13 mouse cellular contexts compared by ENCODE assay signal in the genomic region with DNA sequence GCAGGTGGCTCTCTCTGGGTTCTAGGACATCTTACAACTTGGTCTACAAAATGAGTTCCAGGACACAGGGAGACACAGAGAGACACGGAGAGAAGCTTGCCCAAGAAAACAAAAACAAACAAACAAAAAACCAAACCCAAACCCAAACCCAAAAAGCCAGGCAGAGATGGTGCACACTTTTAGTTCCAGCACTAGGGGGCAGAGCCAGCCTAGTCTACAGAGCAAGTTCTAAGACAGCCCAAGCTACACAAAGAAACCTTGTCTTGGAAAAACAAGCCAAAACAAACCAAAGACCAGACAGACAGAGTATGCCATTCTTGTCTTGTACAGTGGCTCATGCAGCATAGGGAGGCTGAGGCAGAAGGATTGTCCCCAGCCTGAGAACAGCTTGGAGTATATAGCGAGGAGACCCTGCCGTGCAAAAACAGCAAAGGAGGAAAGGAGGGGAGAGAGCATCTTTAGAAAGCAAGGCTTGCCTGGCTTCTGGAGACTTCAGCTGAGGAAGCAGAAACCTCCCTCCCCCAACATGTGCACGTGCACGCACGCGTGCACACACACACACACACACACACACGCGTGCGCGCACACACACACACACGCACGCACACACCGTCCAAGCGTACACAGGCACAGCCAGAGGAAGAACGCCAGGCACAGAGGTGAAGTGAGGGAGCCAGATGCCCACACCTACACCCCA. TPM values are rescaled to one million over a fixed set of nuclear protein-coding genes. Genes with fewer than 3 reads are reported as not detected.
DNase-seq lines count a peak whose midpoint lies in the region; ATAC-seq and TF ChIP-seq lines count a peak whose summit lies in the region.
"Had no signal": no experiment of that assay in that cellular context is flagged by ENCODE, and none has a peak within 500 bp of the region (broad histone marks: within the 10 kb centered on the region; RNA-seq: fewer than 3 reads in every experiment).

No protein-coding gene starts in this region.

- peak; percentile 58 for TF ChIP-seq CTCF in left cerebral cortex, adult 2 months (IDR thresholded peaks at IDR 0.05)

- DNase-seq in forebrain, embryonic 11.5 days (ENCODE audit: low spot score), result no peak
- DNase-seq in left cerebral cortex, adult 2 months (ENCODE audit: extremely low spot score in 1 of 2, low spot score in 2 of 2), result no peak
- no peak for DNase-seq in left cerebral cortex, postnatal 10 days (ENCODE audit: extremely low spot score in 1 of 2, low spot score in 2 of 2)
- DNase-seq in 416B (ENCODE audit: low read depth) (peak; percentile 66), ZHBTc4 (ENCODE audit: low read depth, low spot score) (peak; percentile 66)
- no peak for DNase-seq in urinary bladder, postnatal 10 days (ENCODE audit: low spot score)
- DNase-seq: adrenal gland, postnatal 25 days; left cerebral cortex, postnatal 4 days had no signal

- intact Hi-C loops in left cerebral cortex, adult 2 months (cut with DNase I), result no loop called here
- intact Hi-C loops in left cerebral cortex, postnatal 10 days (cut with DNase I), result no loop called here

- peaks cover 17% of the 10 kb centered on the region for H3K4me1 ChIP-seq in forebrain, embryonic 13.5 days
- H3K4me1 ChIP-seq in forebrain, embryonic 11.5 days (replicated peaks; ENCODE audit: control insufficient read depth, insufficient read depth, low read length), result peaks cover 9% of the 10 kb centered on the region

- no peaks in the 10 kb centered on the region for H3K9me3 ChIP-seq in forebrain, embryonic 13.5 days (replicated peaks)
- no peaks in the 10 kb centered on the region for H3K9me3 ChIP-seq in forebrain, embryonic 11.5 days (ENCODE audit: control insufficient read depth, low read length)
- H3K9me3 ChIP-seq: heart, embryonic 12.5 days; kidney, embryonic 15.5 days had no signal

- no peak for ATAC-seq in forebrain, embryonic 13.5 days
- ATAC-seq in forebrain, embryonic 11.5 days (replicated peaks; ENCODE audit: low FRiP score), result no peak
- ATAC-seq in frontal cortex, adult (ENCODE audit: low TSS enrichment), result no peak

- H3K9ac ChIP-seq in forebrain, embryonic 13.5 days, result no peak overlapping the region
- no peak overlapping the region for H3K9ac ChIP-seq in forebrain, embryonic 11.5 days (ENCODE audit: low read length)
- H3K9ac ChIP-seq: heart, embryonic 12.5 days; kidney, embryonic 15.5 days had no signal

- no peaks in the 10 kb centered on the region for H3K27me3 ChIP-seq in forebrain, embryonic 13.5 days
- no peaks in the 10 kb centered on the region for H3K27me3 ChIP-seq in forebrain, embryonic 11.5 days (ENCODE audit: control insufficient read depth, insufficient read depth, low read length)
- H3K27me3 ChIP-seq: heart, embryonic 12.5 days; kidney, embryonic 15.5 days had no signal

- no peak overlapping the region for H3K4me2 ChIP-seq in forebrain, embryonic 13.5 days
- H3K4me2 ChIP-seq in forebrain, embryonic 11.5 days (ENCODE audit: low read depth, low read length, severe bottlenecking), result no peak overlapping the region
- H3K4me2 ChIP-seq: heart, embryonic 12.5 days; kidney, embryonic 15.5 days had no signal

- 94% methylated on average over 16 of the region's 16 CpGs for WGBS in forebrain, embryonic 13.5 days
- WGBS in forebrain, embryonic 11.5 days, result 94% methylated on average over 16 of the region's 16 CpGs

- no peak overlapping the region for H3K4me3 ChIP-seq in forebrain, embryonic 13.5 days
- H3K4me3 ChIP-seq in forebrain, embryonic 11.5 days (ENCODE audit: low read depth, low read length), result no peak overlapping the region
- H3K4me3 ChIP-seq in left cerebral cortex, adult 2 months, result no peak overlapping the region
- H3K4me3 ChIP-seq: heart, embryonic 12.5 days; kidney, embryonic 15.5 days had no signal

- H3K36me3 ChIP-seq in forebrain, embryonic 13.5 days (ENCODE audit: poor library complexity, severe bottlenecking), result peaks cover 55% of the 10 kb centered on the region
- peaks cover 12% of the 10 kb centered on the region; the same call in 1 of the 2 replicates for H3K36me3 ChIP-seq in forebrain, embryonic 11.5 days (ENCODE audit: control insufficient read depth, insufficient read depth, low read length)

- H3K27ac ChIP-seq in forebrain, embryonic 13.5 days, result 0 out of 2 replicates have a peak overlapping the region, but pooled peaks have one; percentile 59
- H3K27ac ChIP-seq in forebrain, embryonic 11.5 days (ENCODE audit: low read depth, low read length), result no peak overlapping the region
- no peak overlapping the region for H3K27ac ChIP-seq in left cerebral cortex, adult 2 months
- H3K27ac ChIP-seq: kidney, embryonic 15.5 days had no signal

RNA-seq across cellular contexts. Expression of gene Alkbh6, which starts 2.3 kb away (rescaled TPM):
- 101 and 102 TPM in 2 replicates for polyA plus RNA-seq in forebrain, embryonic 13.5 days (2015; fragmentation: Nextera tagmentation; extraction: Ambion mirVana)
- 71.3 and 83.8 TPM in 2 replicates for polyA plus RNA-seq in forebrain, embryonic 11.5 days (2014; fragmentation: Nextera tagmentation; extraction: Ambion mirVana)
- total RNA-seq in left cerebral cortex, adult 2 months (2021), result 10 to 100 TPM; 65.7 to 71.4 TPM
- total RNA-seq in left cerebral cortex, postnatal 10 days (2021), result 10 to 100 TPM; 45.9 to 47.5 TPM

RNA-seq across cellular contexts. Expression of gene Syne4, which starts 8.4 kb away (rescaled TPM):
- polyA plus RNA-seq in forebrain, embryonic 13.5 days (2015; fragmentation: Nextera tagmentation; extraction: Ambion mirVana), result 9.2 and 12.7 TPM in 2 replicates
- polyA plus RNA-seq in forebrain, embryonic 11.5 days (2014; fragmentation: Nextera tagmentation; extraction: Ambion mirVana), result 29.2 and 30.2 TPM in 2 replicates
- 10 to 100 TPM in 1 of 2 experiments, 1 to 10 TPM in 1; 8.8 to 19.2 TPM for total RNA-seq in left cerebral cortex, adult 2 months (2021)
- total RNA-seq in left cerebral cortex, postnatal 10 days (2021), result 1 to 10 TPM; 5.4 to 7.5 TPM
- total RNA-seq: megakaryocyte-erythroid progenitor cell, adult 5-6 weeks had no signal

RNA-seq across cellular contexts. Expression of gene Clip3, which starts 14.7 kb away (rescaled TPM):
- polyA plus RNA-seq in forebrain, embryonic 13.5 days (2015; fragmentation: Nextera tagmentation; extraction: Ambion mirVana), result 88.8 and 91.4 TPM in 2 replicates
- polyA plus RNA-seq in forebrain, embryonic 11.5 days (2014; fragmentation: Nextera tagmentation; extraction: Ambion mirVana), result 98.8 and 110 TPM in 2 replicates
- total RNA-seq in left cerebral cortex, adult 2 months (2021), result 100 to 1,000 TPM; 488 to 492 TPM
- total RNA-seq in left cerebral cortex, postnatal 10 days (2021), result 100 to 1,000 TPM; 495 to 497 TPM
- total RNA-seq: megakaryocyte-erythroid progenitor cell, adult 5-6 weeks had no signal

RNA-seq across cellular contexts. Expression of gene E130208F15Rik, which starts 15.3 kb away (rescaled TPM):
- not detected in 2 replicates for polyA plus RNA-seq in forebrain, embryonic 13.5 days (2015; fragmentation: Nextera tagmentation; extraction: Ambion mirVana)
- not detected in 2 replicates for polyA plus RNA-seq in forebrain, embryonic 11.5 days (2014; fragmentation: Nextera tagmentation; extraction: Ambion mirVana)
- under 1 TPM in 1 of 2 experiments, not detected in 1; 0.66 TPM for total RNA-seq in left cerebral cortex, adult 2 months (2021)
- under 1 TPM; 0.45 to 0.67 TPM for total RNA-seq in left cerebral cortex, postnatal 10 days (2021)
- total RNA-seq: megakaryocyte-erythroid progenitor cell, adult 5-6 weeks had no signal

RNA-seq across cellular contexts. Expression of gene Sdhaf1, which starts 17.5 kb away (rescaled TPM):
- 24.2 and 24.7 TPM in 2 replicates for polyA plus RNA-seq in forebrain, embryonic 13.5 days (2015; fragmentation: Nextera tagmentation; extraction: Ambion mirVana)
- polyA plus RNA-seq in forebrain, embryonic 11.5 days (2014; fragmentation: Nextera tagmentation; extraction: Ambion mirVana), result 21.8 and 23.5 TPM in 2 replicates
- total RNA-seq in left cerebral cortex, adult 2 months (2021), result 1 to 10 TPM; 7.0 to 8.0 TPM
- 1 to 10 TPM; 7.8 to 8.2 TPM for total RNA-seq in left cerebral cortex, postnatal 10 days (2021)

Comparison
In these comparisons a context has a peak if more than half of its experiments do, and no peak if none do; other contexts are left out.
1. DNase-seq: peak in 416B (single experiment) and ZHBTc4 (single experiment); none in forebrain, embryonic 11.5 days (single experiment), left cerebral cortex, adult 2 months (0 of 2), left cerebral cortex, postnatal 10 days (0 of 2) and urinary bladder, postnatal 10 days (single experiment).